Mouse (Mus musculus) ES-E14 (cell line): ENCODE results near the gene Colec11. TPM values are rescaled to one million over a fixed set of nuclear protein-coding genes. Genes with fewer than 3 reads are reported as not detected.

ENCODE experiments used
- DNase-seq: peaks from one replicate; pipeline ENCODE4 v3.0.0-alpha.2; 2013; ENCODE audit warnings: low read depth, low spot score
- H3K27ac ChIP-seq: 2 replicates; pipeline ENCODE4 v1.5.1; 2012; ENCODE audit warnings: low read depth, mild to moderate bottlenecking, low read length, moderate library complexity, mixed read lengths; ENCODE audit not compliant: poor library complexity, insufficient read depth, severe bottlenecking
- H3K36me3 ChIP-seq: 2 replicates; pipeline ENCODE4 v1.6.1; 2012; ENCODE audit warnings: mild to moderate bottlenecking, low read length, moderate library complexity, mixed read lengths; ENCODE audit not compliant: control insufficient read depth, poor library complexity, insufficient read depth, severe bottlenecking
- H3K4me1 ChIP-seq, 2 experiments: fragments of 150-350 bp in 1 of 2; sonication (generic) in 1 of 2; 2 replicates each; pipeline ENCODE4 v1.6.1; 2012; ENCODE audit warnings: low read length in 2 of 2, mild to moderate bottlenecking in 1 of 2, mixed read lengths in 1 of 2; ENCODE audit not compliant: control insufficient read depth in 2 of 2, insufficient read depth in 2 of 2, poor library complexity in 1 of 2
- H3K4me3 ChIP-seq, 2 experiments: fragments of 150-350 bp in 1 of 2; sonication (generic) in 1 of 2; 2 replicates each; pipeline ENCODE4 v1.5.1; 2012; ENCODE audit warnings: low read length in 2 of 2, low read depth in 1 of 2, mild to moderate bottlenecking in 1 of 2, mixed read lengths in 1 of 2; ENCODE audit not compliant: insufficient read depth in 1 of 2, poor library complexity in 1 of 2, severe bottlenecking in 1 of 2
- H3K9ac ChIP-seq: 2 replicates; pipeline ENCODE4 v1.6.1; 2012; ENCODE audit warnings: low read depth, mild to moderate bottlenecking, low read length, mixed read lengths; ENCODE audit not compliant: poor library complexity, insufficient read depth, severe bottlenecking
- H3K9me3 ChIP-seq: fragments of 150-350 bp; sonication (generic); 2 replicates; pipeline ENCODE4 v1.6.1; 2012; ENCODE audit warnings: low read depth, mild to moderate bottlenecking, low read length; ENCODE audit not compliant: control insufficient read depth, insufficient read depth
- CHD2 ChIP-seq: IDR thresholded peaks from 2 replicates; pipeline ENCODE4 v1.6.1; 2014; ENCODE audit warnings: mild to moderate bottlenecking, low read depth, low read length, inconsistent platforms
- HCFC1 ChIP-seq: IDR thresholded peaks from 2 replicates; pipeline ENCODE4 v1.6.1; 2012; ENCODE audit warnings: low read length, inconsistent platforms, borderline replicate concordance; ENCODE audit not compliant: insufficient read depth
- MAFK ChIP-seq: IDR thresholded peaks from 2 replicates; pipeline ENCODE4 v1.6.1; 2014; ENCODE audit warnings: mild to moderate bottlenecking, low read depth, low read length, inconsistent platforms; ENCODE audit not compliant: insufficient read depth
- ZC3H11A ChIP-seq: IDR thresholded peaks from 2 replicates; pipeline ENCODE4 v1.6.1; 2012; ENCODE audit warnings: low read depth, mild to moderate bottlenecking, inconsistent platforms, low read length, borderline replicate concordance
- ZNF384 ChIP-seq: IDR thresholded peaks from 2 replicates; pipeline ENCODE4 v1.6.1; 2012; ENCODE audit warnings: low read depth, low read length, inconsistent platforms
- in situ Hi-C, 2 experiments: fragments of 600-800 bp; cut with MboI; formaldehyde crosslinking; loops; one replicate each; pipeline ENCODE4 v1.15.1; 2025; ENCODE audit warnings: low sequenced_read_pairs in 2 of 2, inconsistent platforms in 1 of 2; ENCODE audit not compliant: unreplicated experiment in 2 of 2
- total RNA-seq: library from RNA; depleted of rRNA; stranded (reverse); fragments of 300-350 nt; gene quantifications from 2 replicates; pipeline ENCODE4 v1.2.3, GENCODE M21; 2012

Gene Colec11
- total RNA-seq, 1 experiment = 0.18 TPM

DNA sequence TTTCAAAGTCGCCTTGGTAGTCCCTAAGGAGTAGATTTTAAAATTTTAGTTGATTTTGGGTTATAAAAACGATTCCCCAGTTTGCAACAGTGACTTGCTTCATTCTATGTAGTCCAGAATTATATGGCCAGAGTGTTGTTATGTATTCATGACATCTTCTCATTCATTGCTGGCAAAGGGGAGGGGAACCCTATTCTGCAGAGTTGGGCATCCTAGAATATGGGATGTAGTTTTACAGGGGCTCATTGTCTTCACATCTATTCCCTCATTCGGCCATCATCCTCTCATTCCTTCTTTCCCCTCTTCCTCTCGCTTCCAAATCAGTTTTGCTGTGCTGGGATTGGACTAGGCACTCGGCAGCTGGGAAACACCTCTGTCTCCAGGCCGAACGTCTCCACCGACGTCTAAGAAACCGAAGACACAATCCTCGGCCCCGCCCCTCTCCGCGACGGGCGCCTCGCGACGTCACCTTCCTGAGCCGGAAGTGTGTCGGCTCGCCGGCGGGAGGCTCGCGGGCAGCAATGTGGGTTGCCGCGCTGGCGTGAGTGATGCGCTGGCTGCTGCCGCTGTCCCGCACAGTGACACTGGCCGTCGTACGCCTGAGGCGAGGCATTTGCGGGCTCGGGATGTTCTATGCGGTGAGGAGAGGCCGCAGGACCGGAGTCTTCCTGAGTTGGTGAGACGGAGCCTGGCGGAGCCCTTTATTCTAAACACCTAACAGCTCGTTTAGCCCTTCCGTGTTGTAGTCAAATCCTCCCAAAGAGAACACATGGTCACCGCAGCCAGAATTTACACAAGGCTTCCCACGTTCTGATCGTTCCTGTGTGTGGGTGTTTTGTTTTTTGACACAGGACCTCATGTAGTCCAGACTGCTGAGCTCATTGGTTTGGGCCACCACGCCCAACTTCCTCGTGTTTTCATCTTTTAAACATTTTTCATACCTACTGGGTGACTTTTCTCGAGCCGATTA lies 26.2 kb upstream of the Colec11 start, which contains the start of gene Rnaseh1:
Gene Rnaseh1, plus strand, starts transcription at position 462 of the 970 bp plus-strand sequence.
- Histone ChIP-seq H3K36me3 (peaks cover 5% of the 10 kb centered on the region), H3K4me1 (no peaks in the 10 kb centered on the region), H3K27ac (no peak within 1 kb of the TSS), H3K9ac (peak within 1 kb of the TSS; percentile 88), H3K9me3 (no peaks in the 10 kb centered on the region), H3K4me3 (peak within 1 kb of the TSS; percentile 83 to 96)
- TF ChIP-seq ZNF384 (no peak), ZC3H11A (no peak), HCFC1 (peak; percentile 73; the same call in 1 of the 2 replicates), CHD2 (no peak)
- in situ Hi-C loops = no loop called here
- DNase-seq = peak; percentile 91

DNA sequence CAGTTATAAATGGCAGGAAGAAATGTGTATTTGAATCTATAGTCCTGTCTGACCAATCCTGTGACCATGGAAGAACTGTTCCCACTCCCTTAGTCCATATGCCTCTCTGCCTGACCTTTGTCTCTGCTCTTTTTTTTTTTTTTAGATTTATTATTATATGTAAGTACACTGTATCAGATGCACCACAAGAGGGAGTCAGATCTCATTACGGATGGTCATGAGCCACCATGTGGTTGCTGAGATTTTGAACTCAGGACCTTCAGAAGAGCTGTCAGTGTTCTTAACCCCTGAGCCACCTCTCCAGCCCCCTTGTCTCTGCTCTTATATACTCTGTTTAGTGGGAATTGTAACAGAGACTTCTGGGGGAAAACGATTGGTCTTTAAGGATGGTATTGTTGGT lies 15.6 kb upstream of the Colec11 start:
- peaks cover 15% of the 10 kb centered on the region for H3K36me3 ChIP-seq
- H3K9me3 ChIP-seq = no peaks in the 10 kb centered on the region
- in situ Hi-C loops = no loop called here
- TF ChIP-seq CHD2 (no peak), HCFC1 (no peak), ZNF384 (no peak), MAFK (no peak), ZC3H11A (no peak)
- no peak for DNase-seq
- no peak overlapping the region for H3K9ac ChIP-seq
- no peak overlapping the region for H3K4me3 ChIP-seq
- H3K4me1 ChIP-seq = peaks cover 0 to 2% of the 10 kb centered on the region in 2 experiments; a peak in 1 of 4 replicates
- no peak overlapping the region for H3K27ac ChIP-seq

DNA sequence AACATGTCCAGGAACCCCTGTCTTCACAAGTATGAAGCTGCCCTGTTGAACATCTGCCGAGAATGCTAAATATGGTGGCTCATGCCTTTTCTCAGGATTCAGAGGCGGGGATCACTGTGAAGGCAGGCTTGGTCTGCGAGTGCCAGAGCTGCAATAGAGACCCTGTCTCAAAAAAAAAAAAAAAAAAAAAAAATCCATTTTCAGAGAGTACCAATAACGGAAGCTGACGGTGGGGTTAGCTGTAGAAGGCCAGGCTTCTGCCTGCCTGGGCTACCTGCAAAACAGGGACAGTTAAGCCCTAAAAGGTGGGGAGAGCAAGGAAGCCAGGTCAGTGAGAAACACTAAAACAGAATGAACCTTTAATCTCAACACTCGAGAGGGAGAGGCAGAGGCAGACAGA lies 13.4 kb upstream of the Colec11 start:
- Histone ChIP-seq H3K4me3 (peak overlapping the region; percentile 68 to 83), H3K4me1 (peaks cover 0 to 6% of the 10 kb centered on the region in 2 experiments; a peak in 1 of 4 replicates), H3K27ac (no peak overlapping the region; the same call in 1 of the 2 replicates), H3K9ac (peak overlapping the region; percentile 94; the same call in 1 of the 2 replicates), H3K9me3 (no peaks in the 10 kb centered on the region), H3K36me3 (peaks cover 37% of the 10 kb centered on the region)
- no peak for DNase-seq
- TF ChIP-seq ZC3H11A = no peak
- TF ChIP-seq MAFK = no peak
- no peak for TF ChIP-seq HCFC1
- peak; percentile 88 for TF ChIP-seq ZNF384
- no peak for TF ChIP-seq CHD2
- in situ Hi-C loops = no loop called here

DNA sequence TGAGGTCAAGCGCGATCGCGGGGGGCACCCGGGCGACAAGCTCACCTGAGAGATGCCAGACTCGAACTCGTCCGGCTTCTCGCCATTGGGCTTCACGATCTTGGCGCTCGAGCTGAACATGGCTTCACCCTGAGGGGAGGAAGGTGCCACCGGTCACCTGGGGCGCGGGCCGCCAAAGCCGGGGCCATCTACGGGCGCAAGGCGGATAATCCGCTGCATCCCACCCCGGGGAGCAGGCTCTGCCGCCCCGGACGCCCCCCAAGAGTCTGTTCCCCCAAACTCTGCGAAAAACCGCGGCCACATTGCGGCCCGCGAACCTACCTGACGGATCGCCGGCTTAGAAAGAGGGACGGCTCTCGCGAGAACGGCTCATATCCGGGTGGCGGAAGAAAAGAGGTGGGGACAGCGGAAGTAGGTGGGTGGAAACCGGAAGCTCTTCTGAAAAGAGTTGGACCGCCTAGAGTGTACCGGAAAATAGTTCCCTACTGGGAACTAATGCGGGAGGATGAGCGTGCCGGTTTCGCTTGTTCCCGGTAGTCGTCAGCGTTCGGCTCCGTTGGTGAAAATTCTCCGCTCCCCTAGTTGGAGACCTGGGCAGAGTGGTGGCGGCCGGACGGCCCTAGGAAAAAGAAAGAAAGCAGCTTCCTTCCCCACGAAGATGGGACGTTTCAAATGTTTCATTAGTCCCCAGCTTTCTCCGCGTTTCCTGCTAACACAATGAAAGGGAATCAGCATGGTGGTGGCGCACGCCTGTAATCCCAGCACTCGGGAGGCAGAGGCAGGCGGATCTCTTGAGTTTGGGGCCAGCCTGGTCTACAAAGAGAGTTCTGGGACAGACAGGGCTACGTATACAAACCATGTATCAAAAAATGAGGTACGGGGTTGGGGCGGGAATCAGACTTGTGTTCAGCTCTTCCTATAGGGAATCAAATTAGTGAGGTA lies 12.6 kb upstream of the Colec11 start, which contains the start of gene Rps7:
Gene Rps7, minus strand, starts transcription at position 419 of the 942 bp plus-strand sequence.
- Histone ChIP-seq H3K36me3 (peaks cover 43% of the 10 kb centered on the region), H3K9me3 (no peaks in the 10 kb centered on the region), H3K4me1 (peaks cover 0 to 6% of the 10 kb centered on the region in 2 experiments; a peak in 1 of 4 replicates), H3K9ac (peak within 1 kb of the TSS; percentile 94), H3K4me3 (peak within 1 kb of the TSS; percentile 95 to 98), H3K27ac (peak within 1 kb of the TSS; percentile 88)
- DNase-seq = peak; percentile 90
- no peak for TF ChIP-seq ZNF384
- TF ChIP-seq CHD2 = peak; percentile 100
- no peak for TF ChIP-seq ZC3H11A
- TF ChIP-seq MAFK = no peak
- peak; percentile 87 for TF ChIP-seq HCFC1
- in situ Hi-C loops = no loop called here
